Mouse (Mus musculus) hindbrain, embryonic 10.5 days (tissue): ENCODE measurements around the gene Taf4. TPM values are rescaled to one million over a fixed set of nuclear protein-coding genes. Genes with fewer than 3 reads are reported as not detected.

Experiments
- DNase-seq: peaks from one replicate; pipeline ENCODE4 v3.0.0-alpha.2; 2017; ENCODE audit warnings: low spot score
- H3K27ac ChIP-seq: fragments of 300-500 bp; sonication (generic); 2 replicates; pipeline ENCODE4 v1.5.1; 2016; ENCODE audit warnings: mild to moderate bottlenecking, moderate library complexity
- H3K27me3 ChIP-seq: fragments of 300-500 bp; sonication (generic); 2 replicates; pipeline ENCODE4 v1.6.1; 2016; ENCODE audit warnings: mild to moderate bottlenecking; ENCODE audit not compliant: poor library complexity, insufficient read depth, severe bottlenecking
- H3K36me3 ChIP-seq: fragments of 300-500 bp; sonication (generic); 2 replicates; pipeline ENCODE4 v1.6.1; 2016; ENCODE audit warnings: mild to moderate bottlenecking, moderate library complexity
- H3K4me1 ChIP-seq: fragments of 300-500 bp; sonication (generic); replicated peaks from 2 replicates; pipeline ENCODE4 v1.6.1; 2016; ENCODE audit warnings: mild to moderate bottlenecking
- H3K4me3 ChIP-seq: fragments of 300-500 bp; sonication (generic); 2 replicates; pipeline ENCODE4 v1.5.1; 2016; ENCODE audit warnings: mild to moderate bottlenecking, moderate library complexity
- H3K9me3 ChIP-seq: fragments of 300-500 bp; sonication (generic); 2 replicates; pipeline ENCODE4 v1.6.1; 2016; ENCODE audit warnings: mild to moderate bottlenecking, moderate library complexity
- WGBS: fragments of 180-500 bp; shearing (Covaris S2); methylation state at CpG from one replicate; pipeline ENCODE4 v1.1.7; 2016; 5-methylcytosine and 5-hydroxymethylcytosine counted together
- polyA plus RNA-seq: library from polyadenylated mRNA; unstranded; fragments of >200 nt; fragmentation: Nextera tagmentation; extraction: Ambion mirVana; gene quantifications from 2 replicates; pipeline ENCODE4 v1.2.1, GENCODE M21; 2016

The Taf4 gene
- polyA plus RNA-seq, 1 experiment from 2014 or later, result 3.7 TPM

DNA sequence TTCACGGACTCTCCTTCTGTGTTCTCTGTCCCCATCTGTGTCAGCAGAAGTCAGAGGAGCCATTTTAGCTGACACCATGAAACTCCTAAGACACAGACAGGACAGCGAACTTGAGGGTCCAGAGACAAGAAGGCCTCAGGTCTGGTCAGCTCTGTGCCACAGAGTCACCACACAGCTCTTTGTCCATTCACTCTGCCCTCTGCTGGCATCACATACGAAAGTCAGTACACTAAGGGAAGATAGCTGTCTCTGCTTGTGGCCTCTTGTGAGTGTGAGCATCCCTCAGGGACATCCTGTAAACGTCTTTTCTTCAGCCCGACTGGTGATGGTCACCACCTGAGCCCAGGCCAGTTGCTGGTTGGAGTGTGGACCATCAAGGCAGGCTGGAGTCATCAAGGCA is 111.3 kb downstream of the Taf4 start:
- H3K27me3 ChIP-seq, result no peaks in the 10 kb centered on the region
- H3K27ac ChIP-seq, result 0 out of 2 replicates have a peak overlapping the region, but pooled peaks have one; percentile 23
- no peak for DNase-seq
- no peaks in the 10 kb centered on the region for H3K9me3 ChIP-seq
- H3K4me1 ChIP-seq, result peaks cover 25% of the 10 kb centered on the region
- no peak overlapping the region for H3K4me3 ChIP-seq
- no peaks in the 10 kb centered on the region for H3K36me3 ChIP-seq
- 70% methylated on average over 5 of the region's 5 CpGs for WGBS

DNA sequence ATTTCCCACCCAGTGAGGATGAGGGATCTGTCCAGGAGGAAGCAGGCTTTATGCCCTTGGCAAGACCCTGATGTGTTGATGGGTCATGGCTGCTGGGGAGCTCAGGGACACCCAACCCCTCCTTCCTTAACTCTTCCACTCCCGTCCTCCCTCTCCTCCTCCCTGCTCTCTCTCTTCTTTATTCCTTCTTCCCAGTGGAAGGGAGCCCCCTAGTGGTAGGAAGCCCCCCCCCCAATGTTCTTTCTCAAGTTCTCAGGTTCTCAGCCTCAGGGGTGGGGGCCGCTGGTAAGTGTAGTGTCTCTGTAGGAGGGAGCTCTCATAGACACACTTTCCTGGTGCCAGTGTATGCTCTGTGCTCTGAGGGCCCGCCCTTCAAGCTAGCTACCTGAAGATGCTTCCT is 113.2 kb downstream of the Taf4 start:
- WGBS, result 73% methylated on average over 3 of the region's 3 CpGs
- Histone ChIP-seq H3K4me1 (0 out of 2 replicates have a peak, but pooled peaks cover 16% of the 10 kb centered on the region), H3K36me3 (no peaks in the 10 kb centered on the region), H3K27me3 (no peaks in the 10 kb centered on the region), H3K4me3 (no peak overlapping the region), H3K27ac (no peak overlapping the region), H3K9me3 (no peaks in the 10 kb centered on the region)
- DNase-seq, result peak; percentile 35

DNA sequence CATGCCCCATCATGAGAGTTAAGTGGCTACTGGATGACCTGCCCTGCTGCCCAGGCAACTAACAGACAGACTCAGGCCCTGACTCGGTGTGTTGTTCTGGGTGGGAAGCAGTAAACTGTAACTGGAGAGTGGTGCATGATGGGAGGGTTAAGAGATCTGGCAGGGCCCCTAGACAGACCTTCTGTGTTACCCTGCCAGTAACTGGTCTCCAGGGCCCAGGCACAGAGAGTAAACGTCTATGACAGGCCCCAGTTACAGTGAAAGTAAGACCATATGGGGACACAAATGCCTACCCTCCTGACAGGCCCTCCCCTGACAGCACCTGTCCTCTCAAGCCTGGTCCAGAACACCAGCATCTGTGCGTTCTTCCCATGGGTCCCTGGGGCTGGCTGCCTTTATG is 113.8 kb downstream of the Taf4 start:
- Histone ChIP-seq H3K9me3 (no peaks in the 10 kb centered on the region), H3K36me3 (no peaks in the 10 kb centered on the region), H3K27ac (peak overlapping the region; percentile 6; the same call in 1 of the 2 replicates), H3K27me3 (no peaks in the 10 kb centered on the region), H3K4me1 (0 out of 2 replicates have a peak, but pooled peaks cover 14% of the 10 kb centered on the region), H3K4me3 (no peak overlapping the region)
- WGBS, result 77% methylated on average over 3 of the region's 3 CpGs
- no peak for DNase-seq

Other genes starting within 250 kb of the Taf4 start
- gene Lsm14b, start 48.3 kb upstream of the Taf4 start, polyA plus RNA-seq, result 9.4 and 12.9 TPM in 2 replicates
- gene Psma7, start 65.8 kb upstream of the Taf4 start, polyA plus RNA-seq, result 794 and 830 TPM in 2 replicates
- gene Ss18l1, start 65.9 kb upstream of the Taf4 start, polyA plus RNA-seq, result 10.0 and 14.7 TPM in 2 replicates
- gene Mtg2, start 93.9 kb upstream of the Taf4 start, polyA plus RNA-seq, result 33.9 TPM in 2 replicates
- 1.5 and 4.2 TPM in 2 replicates for gene Hrh3, start 127.8 kb upstream of the Taf4 start, polyA plus RNA-seq
- 29.0 and 42.2 TPM in 2 replicates for gene Osbpl2, start 142.7 kb upstream of the Taf4 start, polyA plus RNA-seq
- 278 and 297 TPM in 2 replicates for gene Adrm1, start 194.8 kb upstream of the Taf4 start, polyA plus RNA-seq
- 7.2 and 10.8 TPM in 2 replicates for gene Lama5, start 249.2 kb upstream of the Taf4 start, polyA plus RNA-seq